Mouse (Mus musculus) adrenal gland, adult 8-10 months (tissue): ENCODE results near the gene Ccdc189. TPM values are rescaled to one million over a fixed set of nuclear protein-coding genes. Genes with fewer than 3 reads are reported as not detected.
"Not testable (repeated sequence)": the region's sequence is repeated elsewhere in the genome, so short reads cannot be mapped to it uniquely, and the experiment has no call there.

Source experiments
- DNase-seq: peaks from one replicate; pipeline ENCODE4 v3.0.0; 2022
- total RNA-seq, 4 experiments: library from RNA; stranded (reverse); gene quantifications; 2 replicates each; pipeline ENCODE4 v1.2.4; 2022

Gene Ccdc189
- 10 to 100 TPM in 2 of 4 experiments, 1 to 10 TPM in 2; 8.8 to 13.0 (median 10.5) TPM for total RNA-seq

- peak; percentile 98 for DNase-seq
Observed at GRCm38 (mm10) chr7:127588011-127588871, at the start of gene Ccdc189, which contains the start of gene Rnf40. Gene Ccdc189 (minus strand): TSS chr7:127588595. Gene Rnf40 (plus strand): TSS chr7:127588767.

- peak; percentile 68 for DNase-seq
Observed at GRCm38 (mm10) chr7:127636963-127637362, 48.6 kb upstream of the Ccdc189 start.

- no peak for DNase-seq
Observed at GRCm38 (mm10) chr7:127631416-127631815, 43.0 kb upstream of the Ccdc189 start.

GRCm38 (mm10) chr7:127628646-127629045 is 40.3 kb upstream of the Ccdc189 start:
- DNase-seq = no peak

- no peak for DNase-seq
Observed at GRCm38 (mm10) chr7:127626471-127626870, 38.1 kb upstream of the Ccdc189 start.

- no peak for DNase-seq
Observed at GRCm38 (mm10) chr7:127626039-127626438, 37.6 kb upstream of the Ccdc189 start.

- DNase-seq = not testable (repeated sequence)
Observed at GRCm38 (mm10) chr7:127618402-127618801, 30.0 kb upstream of the Ccdc189 start.

- DNase-seq = no peak
Observed at GRCm38 (mm10) chr7:127617962-127618361, 29.6 kb upstream of the Ccdc189 start.

GRCm38 (mm10) chr7:127616881-127617280 is 28.5 kb upstream of the Ccdc189 start:
- DNase-seq = no peak

- DNase-seq = no peak
Observed at GRCm38 (mm10) chr7:127616336-127616735, 27.9 kb upstream of the Ccdc189 start.

GRCm38 (mm10) chr7:127614891-127615843 is 26.8 kb upstream of the Ccdc189 start, which contains the start of gene Zfp629:
Gene Zfp629 (minus strand): TSS chr7:127615797.
- DNase-seq = peak; percentile 65

- no peak for DNase-seq
Observed at GRCm38 (mm10) chr7:127614511-127614890, 26.1 kb upstream of the Ccdc189 start.

GRCm38 (mm10) chr7:127614091-127614490 is 25.7 kb upstream of the Ccdc189 start:
- DNase-seq = no peak

- DNase-seq = no peak
Observed at GRCm38 (mm10) chr7:127613501-127613900, 25.1 kb upstream of the Ccdc189 start.

GRCm38 (mm10) chr7:127611561-127611960 is 23.2 kb upstream of the Ccdc189 start:
- DNase-seq = no peak

GRCm38 (mm10) chr7:127611011-127611410 is 22.6 kb upstream of the Ccdc189 start:
- DNase-seq = no peak

GRCm38 (mm10) chr7:127607150-127607549 is 18.8 kb upstream of the Ccdc189 start:
- DNase-seq = no peak

GRCm38 (mm10) chr7:127604256-127604655 is 15.9 kb upstream of the Ccdc189 start:
- DNase-seq = no peak

GRCm38 (mm10) chr7:127602903-127603302 is 14.5 kb upstream of the Ccdc189 start:
- DNase-seq = no peak

GRCm38 (mm10) chr7:127601735-127602134 is 13.3 kb upstream of the Ccdc189 start:
- DNase-seq = no peak

GRCm38 (mm10) chr7:127600612-127601011 is 12.2 kb upstream of the Ccdc189 start:
- DNase-seq = no peak

- no peak for DNase-seq
Observed at GRCm38 (mm10) chr7:127596747-127597146, 8.4 kb upstream of the Ccdc189 start.

GRCm38 (mm10) chr7:127592575-127592974 is 4.2 kb upstream of the Ccdc189 start:
- DNase-seq = no peak
